Mouse (Mus musculus) midbrain, embryonic 14.5 days (tissue): ENCODE data around the gene Fam83c. TPM values are rescaled to one million over a fixed set of nuclear protein-coding genes. Genes with fewer than 3 reads are reported as not detected.

Experiments
- ATAC-seq: fragments of 200-750 bp; cut with Nextera tagmentation; 2 replicates; pipeline ENCODE4 v1.8.0; 2017; ENCODE audit warnings: moderate number of reproducible peaks, moderate library complexity; ENCODE audit not compliant: low FRiP score, low TSS enrichment
- DNase-seq: peaks from one replicate; pipeline ENCODE4 v3.0.0-alpha.2; 2015
- H3K27ac ChIP-seq: fragments of 300-500 bp; sonication (generic); replicated peaks from 2 replicates; pipeline ENCODE4 v1.5.1; 2014; ENCODE audit warnings: mild to moderate bottlenecking, low read depth, low read length, moderate library complexity
- H3K27me3 ChIP-seq: fragments of 300-500 bp; sonication (generic); 2 replicates; pipeline ENCODE4 v1.6.1; 2014; ENCODE audit warnings: low read length, control low read depth, mixed read lengths; ENCODE audit not compliant: control insufficient read depth, insufficient read depth
- H3K36me3 ChIP-seq: fragments of 300-500 bp; sonication (generic); 2 replicates; pipeline ENCODE4 v1.6.1; 2014; ENCODE audit warnings: low read length, control low read depth; ENCODE audit not compliant: control insufficient read depth, insufficient read depth
- H3K4me1 ChIP-seq: fragments of 300-500 bp; sonication (generic); 2 replicates; pipeline ENCODE4 v1.6.1; 2014; ENCODE audit warnings: mild to moderate bottlenecking, antibody characterized with exemption, low read length, control low read depth; ENCODE audit not compliant: control insufficient read depth, insufficient read depth
- H3K4me2 ChIP-seq: fragments of 300-500 bp; sonication (generic); 2 replicates; pipeline ENCODE4 v1.6.1; 2014; ENCODE audit warnings: mild to moderate bottlenecking, low read length, moderate library complexity
- H3K4me3 ChIP-seq: fragments of 300-500 bp; sonication (generic); replicated peaks from 2 replicates; pipeline ENCODE4 v1.5.1; 2014; ENCODE audit warnings: low read depth, low read length
- H3K9ac ChIP-seq: fragments of 300-500 bp; sonication (generic); replicated peaks from 2 replicates; pipeline ENCODE4 v1.6.1; 2014; ENCODE audit warnings: mild to moderate bottlenecking, low read length, moderate library complexity
- H3K9me3 ChIP-seq: fragments of 300-500 bp; sonication (generic); 2 replicates; pipeline ENCODE4 v1.6.1; 2016; ENCODE audit warnings: low read length, control low read depth, mixed read lengths; ENCODE audit not compliant: control insufficient read depth
- WGBS: fragments of 180-500 bp; shearing (Covaris S2); extraction: QIAGEN DNeasy Blood & Tissue Kit; methylation state at CpG from one replicate; pipeline ENCODE4 v1.1.7; 2014; 5-methylcytosine and 5-hydroxymethylcytosine counted together
- polyA plus RNA-seq: library from polyadenylated mRNA; unstranded; fragments of >200 nt; fragmentation: Nextera tagmentation; extraction: Ambion mirVana; gene quantifications from 2 replicates; pipeline ENCODE4 v1.2.1, GENCODE M21; 2014

Fam83c gene
- polyA plus RNA-seq, 1 experiment from 2014 or later = 0.41 TPM

- Histone ChIP-seq H3K9ac (no peak overlapping the region), H3K27me3 (no peaks in the 10 kb centered on the region), H3K4me3 (no peak overlapping the region), H3K9me3 (no peaks in the 10 kb centered on the region), H3K36me3 (peaks cover 41% of the 10 kb centered on the region), H3K27ac (no peak overlapping the region), H3K4me2 (no peak overlapping the region), H3K4me1 (0 out of 2 replicates have a peak, but pooled peaks cover 1% of the 10 kb centered on the region)
- ATAC-seq = no peak
- WGBS = 88% methylated on average over 4 of the region's 4 CpGs
- DNase-seq = no peak
Observed at GRCm38 (mm10) chr2:155812637-155813036, 22.0 kb downstream of the Fam83c start.

- DNase-seq (peak; percentile 82), ATAC-seq (no peak)
- Histone ChIP-seq H3K4me2 (no peak overlapping the region), H3K9ac (no peak overlapping the region), H3K4me3 (no peak overlapping the region), H3K27me3 (no peaks in the 10 kb centered on the region), H3K36me3 (peaks cover 41% of the 10 kb centered on the region), H3K27ac (no peak overlapping the region), H3K4me1 (no peaks in the 10 kb centered on the region), H3K9me3 (no peaks in the 10 kb centered on the region)
- 46% methylated on average over 16 of the region's 16 CpGs for WGBS
Observed at GRCm38 (mm10) chr2:155811821-155812396, 22.7 kb downstream of the Fam83c start.

GRCm38 (mm10) chr2:155809620-155810019 is 25.0 kb downstream of the Fam83c start:
- Histone ChIP-seq H3K27ac (no peak overlapping the region), H3K9ac (no peak overlapping the region), H3K9me3 (no peaks in the 10 kb centered on the region), H3K4me2 (no peak overlapping the region), H3K27me3 (no peaks in the 10 kb centered on the region), H3K4me3 (no peak overlapping the region), H3K36me3 (peaks cover 28% of the 10 kb centered on the region), H3K4me1 (no peaks in the 10 kb centered on the region)
- 85% methylated on average over 4 of the region's 4 CpGs for WGBS
- DNase-seq (no peak), ATAC-seq (no peak)

GRCm38 (mm10) chr2:155807408-155807807 is 27.2 kb downstream of the Fam83c start:
- DNase-seq (no peak), ATAC-seq (no peak)
- Histone ChIP-seq H3K4me2 (no peak overlapping the region), H3K36me3 (peaks cover 24% of the 10 kb centered on the region), H3K4me3 (no peak overlapping the region), H3K27me3 (no peaks in the 10 kb centered on the region), H3K4me1 (no peaks in the 10 kb centered on the region), H3K9me3 (no peaks in the 10 kb centered on the region), H3K9ac (no peak overlapping the region), H3K27ac (no peak overlapping the region)
- 75% methylated on average over 4 of the region's 4 CpGs for WGBS

- H3K4me3 ChIP-seq = no peak overlapping the region
- no peak overlapping the region for H3K9ac ChIP-seq
- DNase-seq = no peak
- no peaks in the 10 kb centered on the region for H3K27me3 ChIP-seq
- no peaks in the 10 kb centered on the region for H3K9me3 ChIP-seq
- ATAC-seq = no peak
- peaks cover 21% of the 10 kb centered on the region; the same call in 1 of the 2 replicates for H3K36me3 ChIP-seq
- no peak overlapping the region for H3K27ac ChIP-seq
- H3K4me2 ChIP-seq = no peak overlapping the region
- H3K4me1 ChIP-seq = no peaks in the 10 kb centered on the region
- 76% methylated on average over 5 of the region's 5 CpGs for WGBS
Observed at GRCm38 (mm10) chr2:155806548-155806947, 28.1 kb downstream of the Fam83c start.

GRCm38 (mm10) chr2:155805925-155806255 is 28.8 kb downstream of the Fam83c start:
- no peak overlapping the region for H3K4me2 ChIP-seq
- no peaks in the 10 kb centered on the region for H3K27me3 ChIP-seq
- no peak overlapping the region for H3K9ac ChIP-seq
- no peak overlapping the region for H3K4me3 ChIP-seq
- H3K36me3 ChIP-seq = peaks cover 26% of the 10 kb centered on the region
- H3K4me1 ChIP-seq = no peaks in the 10 kb centered on the region
- H3K9me3 ChIP-seq = no peaks in the 10 kb centered on the region
- ATAC-seq (no peak), DNase-seq (no peak)
- 85% methylated on average over 6 of the region's 6 CpGs for WGBS
- no peak overlapping the region for H3K27ac ChIP-seq

- Histone ChIP-seq H3K36me3 (peaks cover 27% of the 10 kb centered on the region), H3K9me3 (no peaks in the 10 kb centered on the region), H3K4me2 (no peak overlapping the region), H3K27me3 (no peaks in the 10 kb centered on the region), H3K9ac (no peak overlapping the region), H3K4me1 (no peaks in the 10 kb centered on the region), H3K27ac (no peak overlapping the region), H3K4me3 (no peak overlapping the region)
- 62% methylated on average over 6 of the region's 6 CpGs for WGBS
- DNase-seq (peak; percentile 17), ATAC-seq (no peak)
Observed at GRCm38 (mm10) chr2:155805231-155805924, 29.3 kb downstream of the Fam83c start.

GRCm38 (mm10) chr2:155804053-155804452 is 30.6 kb downstream of the Fam83c start:
- Histone ChIP-seq H3K36me3 (peaks cover 34% of the 10 kb centered on the region), H3K27me3 (no peaks in the 10 kb centered on the region), H3K4me3 (no peak overlapping the region), H3K9ac (no peak overlapping the region), H3K27ac (no peak overlapping the region), H3K4me2 (no peak overlapping the region), H3K4me1 (no peaks in the 10 kb centered on the region), H3K9me3 (no peaks in the 10 kb centered on the region)
- WGBS = 82% methylated on average over 5 of the region's 5 CpGs
- DNase-seq (no peak), ATAC-seq (no peak)

- WGBS = 54% methylated on average over 3 of the region's 3 CpGs
- H3K27me3 ChIP-seq = no peaks in the 10 kb centered on the region
- no peak overlapping the region for H3K4me3 ChIP-seq
- ATAC-seq (no peak), DNase-seq (no peak)
- H3K4me1 ChIP-seq = no peaks in the 10 kb centered on the region
- H3K27ac ChIP-seq = no peak overlapping the region
- H3K9ac ChIP-seq = no peak overlapping the region
- H3K36me3 ChIP-seq = peaks cover 41% of the 10 kb centered on the region
- H3K4me2 ChIP-seq = no peak overlapping the region
- no peaks in the 10 kb centered on the region for H3K9me3 ChIP-seq
Observed at GRCm38 (mm10) chr2:155802761-155803160, 31.9 kb downstream of the Fam83c start.
